Mouse (Mus musculus) testis, adult 2 months (tissue): ENCODE results near the gene Fibp. TPM values are rescaled to one million over a fixed set of nuclear protein-coding genes. Genes with fewer than 3 reads are reported as not detected.

Experiments
- H3K27ac ChIP-seq: fragments of 200-500 bp; 2 replicates; pipeline ENCODE4 v1.5.1; 2012; ENCODE audit warnings: low read depth, low read length; ENCODE audit not compliant: control insufficient read depth, insufficient read depth
- H3K27me3 ChIP-seq: fragments of 200-500 bp; 2 replicates; pipeline ENCODE4 v1.6.1; 2012; ENCODE audit warnings: mild to moderate bottlenecking, low read length, moderate library complexity; ENCODE audit not compliant: control insufficient read depth, insufficient read depth
- H3K36me3 ChIP-seq: fragments of 200-500 bp; 2 replicates; pipeline ENCODE4 v1.6.1; 2012; ENCODE audit warnings: mild to moderate bottlenecking, low read length; ENCODE audit not compliant: control insufficient read depth, insufficient read depth
- H3K4me1 ChIP-seq: fragments of 200-500 bp; 2 replicates; pipeline ENCODE4 v1.6.1; 2012; ENCODE audit warnings: low read length; ENCODE audit not compliant: control insufficient read depth, insufficient read depth
- H3K4me3 ChIP-seq: fragments of 200-500 bp; 2 replicates; pipeline ENCODE4 v1.5.1; 2012; ENCODE audit warnings: low read depth, mild to moderate bottlenecking, low read length, moderate library complexity, mixed read lengths; ENCODE audit not compliant: control insufficient read depth
- CTCF ChIP-seq: fragments of 200-500 bp; IDR thresholded peaks from 2 replicates; pipeline ENCODE4 v1.5.1; 2012; ENCODE audit warnings: low read depth, mild to moderate bottlenecking, inconsistent platforms, low read length, moderate library complexity; ENCODE audit not compliant: control insufficient read depth, insufficient read depth, insufficient replicate concordance
- POLR2A ChIP-seq: fragments of 200-500 bp; IDR thresholded peaks from 2 replicates; pipeline ENCODE4 v1.6.1; 2012; ENCODE audit warnings: low read depth, mild to moderate bottlenecking, inconsistent platforms, low read length, moderate library complexity; ENCODE audit not compliant: control insufficient read depth
- polyA plus RNA-seq: library from polyadenylated mRNA; depleted of rRNA; stranded (reverse); fragments of >200 nt; gene quantifications from 2 replicates; pipeline ENCODE4 v1.2.3, GENCODE M21; 2012; rRNA removed

Fibp gene
- polyA plus RNA-seq, 1 experiment, result 71.3 TPM

- Histone ChIP-seq H3K4me3 (peak overlapping the region; percentile 39; the same call in 1 of the 2 replicates), H3K36me3 (no peaks in the 10 kb centered on the region), H3K27me3 (no peaks in the 10 kb centered on the region), H3K27ac (no peak overlapping the region), H3K4me1 (peaks cover 15% of the 10 kb centered on the region)
- no peak for TF ChIP-seq CTCF
- TF ChIP-seq POLR2A, result no peak
These were observed 51.9 kb downstream of the Fibp start for GRCm38 (mm10) chr19:5512091-5513004.

DNA sequence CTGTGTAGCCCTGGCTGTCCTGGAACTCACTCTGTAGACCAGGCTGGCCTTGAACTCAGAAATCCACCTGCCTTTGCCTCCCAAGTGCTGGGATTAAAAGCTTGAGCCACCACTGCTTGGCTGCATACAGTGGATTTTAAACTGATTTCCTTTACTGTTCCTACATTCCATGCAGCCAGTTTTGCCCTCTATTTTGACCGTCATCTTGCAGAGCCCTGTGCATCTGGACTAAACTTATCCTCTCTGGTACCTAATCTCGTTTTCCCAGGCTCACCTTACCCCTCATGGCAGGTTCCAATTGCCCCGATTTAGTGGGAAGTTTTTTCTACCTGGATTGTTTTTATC lies 52.6 kb downstream of the Fibp start:
- Histone ChIP-seq H3K27me3 (no peaks in the 10 kb centered on the region), H3K4me1 (peaks cover 15% of the 10 kb centered on the region), H3K36me3 (no peaks in the 10 kb centered on the region), H3K4me3 (no peak overlapping the region), H3K27ac (no peak overlapping the region)
- TF ChIP-seq POLR2A (no peak), CTCF (no peak)

Other genes starting within 250 kb of the Fibp start
- 163 and 169 TPM in 2 replicates for gene Pacs1, start 187.5 kb upstream of the Fibp start, polyA plus RNA-seq
- gene Sf3b2, start 165.2 kb upstream of the Fibp start, polyA plus RNA-seq, result 92.2 and 93.4 TPM in 2 replicates
- gene Gal3st3, start 162.3 kb upstream of the Fibp start, polyA plus RNA-seq, result 2.2 and 2.4 TPM in 2 replicates
- gene Catsper1, start 124.9 kb upstream of the Fibp start, polyA plus RNA-seq, result 219 and 262 TPM in 2 replicates
- 0.85 and 1.5 TPM in 2 replicates for gene Cst6, start 111.0 kb upstream of the Fibp start, polyA plus RNA-seq
- 24.5 and 26.9 TPM in 2 replicates for gene Eif1ad, start 93.9 kb upstream of the Fibp start, polyA plus RNA-seq
- gene Banf1, start 93.4 kb upstream of the Fibp start, polyA plus RNA-seq, result 105 and 120 TPM in 2 replicates
- 27.4 and 32.8 TPM in 2 replicates for gene Sart1, start 71.9 kb upstream of the Fibp start, polyA plus RNA-seq
- gene Tsga10ip, start 58.1 kb upstream of the Fibp start, polyA plus RNA-seq, result 353 and 423 TPM in 2 replicates
- gene Drap1, start 35.6 kb upstream of the Fibp start, polyA plus RNA-seq, result 290 and 345 TPM in 2 replicates
- 82.3 and 88.1 TPM in 2 replicates for gene AI837181, start 35.5 kb upstream of the Fibp start, polyA plus RNA-seq
- gene Fosl1, start 13.1 kb upstream of the Fibp start, polyA plus RNA-seq, result 3.2 TPM in 2 replicates
- 0.65 and 0.89 TPM in 2 replicates for gene Ccdc85b, start 2.7 kb upstream of the Fibp start, polyA plus RNA-seq
- 0.14 TPM in 1 of 2 replicates, not detected in the other for gene Ctsw, start 7.9 kb downstream of the Fibp start, polyA plus RNA-seq
- gene Efemp2, start 13.3 kb downstream of the Fibp start, polyA plus RNA-seq, result 17.3 and 17.6 TPM in 2 replicates
- gene Mus81, start 27.8 kb downstream of the Fibp start, polyA plus RNA-seq, result 55.3 and 69.7 TPM in 2 replicates
- gene Cfl1, start 29.8 kb downstream of the Fibp start, polyA plus RNA-seq, result 225 and 243 TPM in 2 replicates
- gene 1700020D05Rik, start 43.2 kb downstream of the Fibp start, polyA plus RNA-seq, result 289 and 311 TPM in 2 replicates
- 11.0 and 12.7 TPM in 2 replicates for gene Snx32, start 49.9 kb downstream of the Fibp start, polyA plus RNA-seq
- 8.5 and 10.1 TPM in 2 replicates for gene Ovol1, start 100.0 kb downstream of the Fibp start, polyA plus RNA-seq
- 15.4 and 16.7 TPM in 2 replicates for gene Ap5b1, start 107.4 kb downstream of the Fibp start, polyA plus RNA-seq
- 27.3 and 36.7 TPM in 2 replicates for gene Rnaseh2c, start 141.3 kb downstream of the Fibp start, polyA plus RNA-seq
- gene Kat5, start 149.6 kb downstream of the Fibp start, polyA plus RNA-seq, result 108 and 120 TPM in 2 replicates
- gene Rela, start 176.9 kb downstream of the Fibp start, polyA plus RNA-seq, result 42.5 and 44.5 TPM in 2 replicates
- 5.5 and 9.4 TPM in 2 replicates for gene Sipa1, start 203.1 kb downstream of the Fibp start, polyA plus RNA-seq
- gene Map3k11, start 228.1 kb downstream of the Fibp start, polyA plus RNA-seq, result 24.6 and 31.8 TPM in 2 replicates
- gene Pcnx3, start 228.3 kb downstream of the Fibp start, polyA plus RNA-seq, result 63.4 and 67.4 TPM in 2 replicates
- 10.2 and 10.8 TPM in 2 replicates for gene Kcnk7, start 243.8 kb downstream of the Fibp start, polyA plus RNA-seq